Mouse (Mus musculus) midbrain, embryonic 11.5 days (tissue): ENCODE data around the gene Zfp622. TPM values are rescaled to one million over a fixed set of nuclear protein-coding genes. Genes with fewer than 3 reads are reported as not detected.

Source experiments
- ATAC-seq: fragments of 200-750 bp; cut with Nextera tagmentation; 2 replicates; pipeline ENCODE4 v1.8.0; 2017; ENCODE audit warnings: moderate TSS enrichment, moderate library complexity; ENCODE audit not compliant: low FRiP score
- DNase-seq: peaks from one replicate; pipeline ENCODE4 v3.0.0; 2015; ENCODE audit warnings: low spot score; ENCODE audit errors: missing footprints
- H3K27ac ChIP-seq: fragments of 300-500 bp; sonication (generic); 2 replicates; pipeline ENCODE4 v1.5.1; 2014; ENCODE audit warnings: low read depth, low read length
- H3K27me3 ChIP-seq: fragments of 300-500 bp; sonication (generic); 2 replicates; pipeline ENCODE4 v1.6.1; 2014; ENCODE audit warnings: mild to moderate bottlenecking, low read length, moderate library complexity, mixed read lengths; ENCODE audit not compliant: control insufficient read depth, insufficient read depth
- H3K36me3 ChIP-seq: fragments of 300-500 bp; sonication (generic); 2 replicates; pipeline ENCODE4 v1.6.1; 2014; ENCODE audit warnings: mild to moderate bottlenecking, low read length, moderate library complexity, mixed read lengths; ENCODE audit not compliant: control insufficient read depth, insufficient read depth
- H3K4me1 ChIP-seq: fragments of 300-500 bp; sonication (generic); 2 replicates; pipeline ENCODE4 v1.6.1; 2014; ENCODE audit warnings: low read length; ENCODE audit not compliant: control insufficient read depth, insufficient read depth
- H3K4me2 ChIP-seq: fragments of 300-500 bp; sonication (generic); 2 replicates; pipeline ENCODE4 v1.6.1; 2014; ENCODE audit warnings: mild to moderate bottlenecking, moderate library complexity
- H3K4me3 ChIP-seq: fragments of 300-500 bp; sonication (generic); 2 replicates; pipeline ENCODE4 v1.5.1; 2014; ENCODE audit warnings: low read depth, low read length
- H3K9ac ChIP-seq: fragments of 300-500 bp; sonication (generic); 2 replicates; pipeline ENCODE4 v1.6.1; 2014; ENCODE audit warnings: low read length
- H3K9me3 ChIP-seq: fragments of 300-500 bp; sonication (generic); 2 replicates; pipeline ENCODE4 v1.6.1; 2016; ENCODE audit warnings: low read length; ENCODE audit not compliant: control insufficient read depth
- WGBS: fragments of 180-500 bp; shearing (Covaris S2); extraction: QIAGEN DNeasy Blood & Tissue Kit; methylation state at CpG from one replicate; pipeline ENCODE4 v1.1.7; 2014; 5-methylcytosine and 5-hydroxymethylcytosine counted together
- microRNA-seq: library from miRNA; unstranded; fragments of <30 nt; microRNA quantifications from one replicate; pipeline ENCODE4, GENCODE M21; 2017
- polyA plus RNA-seq: library from polyadenylated mRNA; unstranded; fragments of >200 nt; fragmentation: Nextera tagmentation; extraction: Ambion mirVana; gene quantifications from 2 replicates; pipeline ENCODE4 v1.2.1, GENCODE M21; 2014

The Zfp622 gene
- polyA plus RNA-seq, 1 experiment from 2014 or later = 30.6 TPM

- H3K4me1 ChIP-seq = no peaks in the 10 kb centered on the region
- WGBS = 35% methylated on average over 1 of the region's 1 CpGs
- no peaks in the 10 kb centered on the region for H3K36me3 ChIP-seq
- ATAC-seq (no peak), DNase-seq (no peak)
- no peaks in the 10 kb centered on the region for H3K27me3 ChIP-seq
- no peak overlapping the region for H3K4me3 ChIP-seq
- H3K9me3 ChIP-seq = no peaks in the 10 kb centered on the region
- H3K27ac ChIP-seq = no peak overlapping the region
- no peak overlapping the region for H3K4me2 ChIP-seq
- no peak overlapping the region for H3K9ac ChIP-seq
Measured at GRCm38 (mm10) chr15:26040567-26040966, 56.4 kb downstream of the Zfp622 start.

- no peak for ATAC-seq
- DNase-seq = no peak
- 98% methylated on average over 2 of the region's 2 CpGs for WGBS
- Histone ChIP-seq H3K9me3 (no peaks in the 10 kb centered on the region), H3K27me3 (no peaks in the 10 kb centered on the region), H3K9ac (no peak overlapping the region), H3K4me3 (no peak overlapping the region), H3K36me3 (no peaks in the 10 kb centered on the region), H3K4me1 (no peaks in the 10 kb centered on the region), H3K4me2 (no peak overlapping the region), H3K27ac (no peak overlapping the region)
Measured at GRCm38 (mm10) chr15:26041196-26041947, 57.2 kb downstream of the Zfp622 start.

Small RNA genes lying within 50 kb of the gene (microRNA-seq; reads per million reads assigned to microRNA genes)
- not detected for gene Mir7212

Other genes starting within 250 kb of the Zfp622 start
- 4.2 TPM in 2 replicates for gene Retreg1, start 141.2 kb upstream of the Zfp622 start, polyA plus RNA-seq